Mouse (Mus musculus) stomach, embryonic 14.5 days (tissue): ENCODE results near the gene Msrb3. TPM values are rescaled to one million over a fixed set of nuclear protein-coding genes. Genes with fewer than 3 reads are reported as not detected.

Experiments used
- ATAC-seq: fragments of 200-750 bp; cut with Nextera tagmentation; 2 replicates; pipeline ENCODE4 v1.8.0; 2017; ENCODE audit warnings: low read depth, moderate TSS enrichment; ENCODE audit not compliant: insufficient number of reproducible peaks, insufficient read depth, low FRiP score
- H3K27ac ChIP-seq: fragments of 300-500 bp; sonication (generic); 2 replicates; pipeline ENCODE4 v1.5.1; 2014; ENCODE audit warnings: mild to moderate bottlenecking, low read length, moderate library complexity, mixed read lengths
- H3K27me3 ChIP-seq: fragments of 300-500 bp; sonication (generic); 2 replicates; pipeline ENCODE4 v1.6.1; 2014; ENCODE audit warnings: low read length, control low read depth, mixed read lengths; ENCODE audit not compliant: control insufficient read depth, insufficient read depth
- H3K36me3 ChIP-seq: fragments of 300-500 bp; sonication (generic); 2 replicates; pipeline ENCODE4 v1.6.1; 2014; ENCODE audit warnings: mild to moderate bottlenecking, control low read depth, low read length, moderate library complexity, mixed read lengths; ENCODE audit not compliant: control insufficient read depth, insufficient read depth
- H3K4me1 ChIP-seq: fragments of 300-500 bp; sonication (generic); 2 replicates; pipeline ENCODE4 v1.6.1; 2014; ENCODE audit warnings: low read length, control low read depth, mixed read lengths; ENCODE audit not compliant: control insufficient read depth, insufficient read depth
- H3K4me2 ChIP-seq: fragments of 300-500 bp; sonication (generic); replicated peaks from 2 replicates; pipeline ENCODE4 v1.6.1; 2014; ENCODE audit warnings: low read depth, low read length, control low read depth
- H3K4me3 ChIP-seq: fragments of 300-500 bp; sonication (generic); 2 replicates; pipeline ENCODE4 v1.5.1; 2014; ENCODE audit warnings: low read depth, low read length, control low read depth
- H3K9ac ChIP-seq: fragments of 300-500 bp; sonication (generic); replicated peaks from 2 replicates; pipeline ENCODE4 v1.6.1; 2014; ENCODE audit warnings: low read depth, mild to moderate bottlenecking, control low read depth, low read length, moderate library complexity, mixed read lengths
- H3K9me3 ChIP-seq: fragments of 300-500 bp; sonication (generic); 2 replicates; pipeline ENCODE4 v1.6.1; 2016; ENCODE audit warnings: low read depth, low read length, control low read depth; ENCODE audit not compliant: control insufficient read depth
- WGBS: fragments of 180-500 bp; shearing (Covaris S2); extraction: QIAGEN DNeasy Blood & Tissue Kit; methylation state at CpG from one replicate; pipeline ENCODE4 v1.1.7; 2014; 5-methylcytosine and 5-hydroxymethylcytosine counted together
- polyA plus RNA-seq: library from polyadenylated mRNA; unstranded; fragments of >200 nt; fragmentation: Nextera tagmentation; extraction: Ambion mirVana; gene quantifications from 2 replicates; pipeline ENCODE4 v1.2.1, GENCODE M21; 2014

Gene Msrb3
- polyA plus RNA-seq, 1 experiment from 2014 or later: 33.3 TPM

DNA sequence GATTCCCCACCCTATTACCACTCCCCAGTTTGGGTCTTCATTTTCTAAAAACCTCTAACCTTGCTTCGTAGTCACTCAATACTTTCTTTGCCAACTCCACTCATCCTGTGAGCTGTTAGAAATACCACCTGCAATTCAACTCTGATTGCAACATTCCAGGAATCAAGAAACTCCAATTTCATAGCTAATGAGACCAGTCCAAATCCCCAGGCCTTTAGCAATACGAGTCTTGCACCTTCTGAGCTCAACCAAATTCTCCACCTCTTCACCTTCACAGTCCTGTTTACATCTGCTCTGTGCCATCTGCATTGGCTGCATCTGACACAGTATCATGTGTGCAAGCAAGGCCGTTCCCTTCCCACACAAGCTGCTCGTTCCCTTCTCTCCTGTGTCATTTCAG is 5.0 kb downstream of the Msrb3 start:
- Histone ChIP-seq H3K4me2 (no peak overlapping the region), H3K4me3 (no peak overlapping the region), H3K9ac (no peak overlapping the region), H3K27me3 (no peaks in the 10 kb centered on the region), H3K4me1 (peaks cover 7% of the 10 kb centered on the region; the same call in 1 of the 2 replicates), H3K27ac (no peak overlapping the region; the same call in 1 of the 2 replicates), H3K9me3 (no peaks in the 10 kb centered on the region), H3K36me3 (no peaks in the 10 kb centered on the region)
- 63% methylated on average over 4 of the region's 4 CpGs for WGBS
- no peak for ATAC-seq

DNA sequence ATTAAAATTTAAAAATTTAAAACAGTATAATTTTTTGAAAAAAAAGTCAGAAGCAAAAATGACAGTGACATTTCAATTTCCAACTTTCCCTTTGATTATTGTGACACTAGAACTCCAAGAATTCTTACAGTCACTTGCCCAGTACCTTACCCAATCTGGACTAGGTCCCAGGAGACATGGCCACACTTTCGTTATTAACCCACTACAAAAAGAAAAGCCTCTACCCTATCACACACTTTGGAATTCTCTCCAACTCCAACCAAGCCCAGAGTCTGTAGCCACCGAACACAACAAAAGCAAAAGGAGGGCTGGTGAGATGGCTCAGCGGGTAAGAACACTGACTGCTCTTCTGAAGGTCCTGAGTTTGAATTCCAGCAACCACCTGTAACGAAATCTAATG is 7.8 kb downstream of the Msrb3 start:
- no peak overlapping the region for H3K4me2 ChIP-seq
- no peak for ATAC-seq
- H3K9ac ChIP-seq: no peak overlapping the region
- WGBS: 97% methylated on average over 4 of the region's 4 CpGs
- H3K27me3 ChIP-seq: no peaks in the 10 kb centered on the region
- no peaks in the 10 kb centered on the region for H3K9me3 ChIP-seq
- H3K4me1 ChIP-seq: peaks cover 3% of the 10 kb centered on the region; the same call in 1 of the 2 replicates
- H3K36me3 ChIP-seq: no peaks in the 10 kb centered on the region
- no peak overlapping the region for H3K4me3 ChIP-seq
- H3K27ac ChIP-seq: no peak overlapping the region

DNA sequence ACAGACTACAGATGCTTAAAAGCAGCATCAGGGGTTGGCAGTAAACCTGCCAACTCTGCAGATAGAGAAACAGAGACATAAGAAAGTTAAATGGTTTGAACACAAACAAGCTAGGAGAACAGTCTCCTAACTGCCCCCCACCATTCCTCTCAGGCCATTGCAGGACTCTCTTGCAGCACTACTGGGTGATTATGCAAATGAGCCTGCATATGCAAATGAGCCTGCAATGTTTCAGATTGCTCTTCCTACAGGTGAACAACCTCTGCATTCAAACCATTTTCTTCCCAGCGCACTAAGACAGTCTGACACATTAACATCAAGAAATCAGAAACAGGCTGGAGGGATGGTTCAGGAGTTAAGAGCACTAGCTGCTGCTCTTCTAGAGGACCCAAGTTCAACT is 8.3 kb downstream of the Msrb3 start:
- no peak overlapping the region for H3K4me3 ChIP-seq
- no peaks in the 10 kb centered on the region for H3K27me3 ChIP-seq
- H3K36me3 ChIP-seq: no peaks in the 10 kb centered on the region
- WGBS: 96% methylated on average over 1 of the region's 1 CpGs
- no peaks in the 10 kb centered on the region for H3K4me1 ChIP-seq
- ATAC-seq: no peak
- H3K9ac ChIP-seq: no peak overlapping the region
- H3K27ac ChIP-seq: no peak overlapping the region
- no peaks in the 10 kb centered on the region for H3K9me3 ChIP-seq
- H3K4me2 ChIP-seq: no peak overlapping the region

DNA sequence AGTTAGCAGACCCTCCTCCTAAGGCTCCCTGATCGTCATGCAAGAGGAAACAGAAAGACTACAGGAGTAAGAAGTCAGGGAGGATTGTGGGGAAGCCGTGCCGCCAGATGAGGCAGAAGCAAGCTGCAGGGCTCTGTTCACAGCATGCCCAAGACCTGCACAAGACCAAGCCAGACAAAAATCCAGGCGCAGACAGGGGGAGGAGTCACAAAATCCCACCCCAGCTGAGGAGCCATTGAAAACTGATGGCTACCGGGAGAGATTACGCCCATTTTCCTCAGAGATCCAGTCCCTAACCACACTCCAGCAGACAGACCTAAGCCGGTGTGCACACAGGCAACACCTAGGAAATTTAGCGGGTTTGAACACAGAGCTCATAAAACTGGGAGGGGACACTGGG is 10.4 kb downstream of the Msrb3 start:
- WGBS: 91% methylated on average over 8 of the region's 8 CpGs
- H3K4me3 ChIP-seq: no peak overlapping the region
- no peak overlapping the region for H3K4me2 ChIP-seq
- H3K9me3 ChIP-seq: no peaks in the 10 kb centered on the region
- no peak overlapping the region for H3K27ac ChIP-seq
- no peak overlapping the region for H3K9ac ChIP-seq
- H3K27me3 ChIP-seq: no peaks in the 10 kb centered on the region
- no peaks in the 10 kb centered on the region for H3K4me1 ChIP-seq
- no peaks in the 10 kb centered on the region for H3K36me3 ChIP-seq
- ATAC-seq: no peak

DNA sequence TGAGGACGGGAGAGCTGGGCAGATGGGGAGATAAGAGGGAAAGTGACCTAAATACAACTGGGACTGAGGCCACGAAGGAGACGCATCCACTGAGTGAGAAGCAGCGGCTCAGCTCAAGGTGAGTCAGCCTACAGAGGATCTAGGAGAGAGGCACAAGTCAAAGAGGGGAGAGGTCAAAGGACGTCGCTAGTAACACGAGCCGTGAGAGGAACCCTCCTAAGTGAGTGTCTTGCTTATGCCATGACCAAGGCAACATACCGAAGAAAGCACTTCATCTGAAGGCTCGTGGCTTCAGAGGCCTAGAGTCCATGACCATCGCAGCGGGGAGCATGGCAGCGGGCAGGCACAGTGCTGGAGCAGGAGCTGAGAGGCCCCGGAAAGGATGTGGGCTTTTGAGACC is 14.7 kb downstream of the Msrb3 start:
- ATAC-seq: no peak
- Histone ChIP-seq H3K4me3 (no peak overlapping the region), H3K9me3 (no peaks in the 10 kb centered on the region), H3K36me3 (no peaks in the 10 kb centered on the region), H3K4me2 (no peak overlapping the region), H3K27ac (no peak overlapping the region), H3K9ac (no peak overlapping the region), H3K27me3 (no peaks in the 10 kb centered on the region), H3K4me1 (peaks cover 4% of the 10 kb centered on the region; the same call in 1 of the 2 replicates)
- 85% methylated on average over 14 of the region's 14 CpGs for WGBS

DNA sequence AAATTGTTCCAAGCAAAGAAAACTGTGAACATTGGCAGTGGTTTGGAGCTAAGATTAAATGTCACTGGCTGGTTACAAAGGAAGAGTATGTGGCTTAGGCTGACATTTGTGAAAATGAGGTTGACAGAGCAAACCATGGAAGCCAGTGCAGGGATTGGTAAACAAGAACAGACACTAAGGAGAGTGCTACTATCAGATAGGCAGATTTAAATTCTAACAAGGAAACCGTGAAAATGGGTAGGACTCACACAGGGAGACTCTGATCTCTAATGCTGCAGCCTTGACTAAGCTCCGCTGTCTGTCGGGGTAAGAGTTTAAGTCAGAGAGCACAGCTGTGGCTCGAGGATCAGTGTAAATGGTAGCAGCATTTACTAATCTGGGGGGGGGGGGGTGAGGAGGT is 15.2 kb downstream of the Msrb3 start:
- Histone ChIP-seq H3K9ac (no peak overlapping the region), H3K4me1 (peaks cover 4% of the 10 kb centered on the region; the same call in 1 of the 2 replicates), H3K4me2 (no peak overlapping the region), H3K27ac (no peak overlapping the region), H3K4me3 (no peak overlapping the region), H3K9me3 (no peaks in the 10 kb centered on the region), H3K36me3 (no peaks in the 10 kb centered on the region), H3K27me3 (no peaks in the 10 kb centered on the region)
- no peak for ATAC-seq
- 63% methylated on average over 4 of the region's 4 CpGs for WGBS

DNA sequence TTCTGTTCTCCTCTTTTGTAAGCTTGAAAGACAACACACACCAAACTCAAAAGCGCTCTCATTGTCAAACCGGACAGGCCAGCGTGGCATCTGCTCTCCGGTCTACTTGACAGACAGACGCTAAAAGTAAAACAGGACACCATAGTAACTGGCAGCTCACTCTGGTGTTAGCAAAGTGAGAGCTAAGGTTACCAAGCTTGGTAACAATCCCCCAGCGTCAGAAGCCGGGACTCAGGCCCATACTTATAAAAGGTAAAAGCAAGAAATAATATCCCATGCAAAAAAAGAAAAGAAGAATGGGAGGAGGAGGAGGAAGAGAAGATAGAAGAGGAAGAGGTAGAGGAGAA is 15.9 kb downstream of the Msrb3 start:
- Histone ChIP-seq H3K9ac (no peak overlapping the region), H3K27ac (no peak overlapping the region; the same call in 1 of the 2 replicates), H3K9me3 (no peaks in the 10 kb centered on the region), H3K36me3 (no peaks in the 10 kb centered on the region), H3K27me3 (no peaks in the 10 kb centered on the region), H3K4me1 (peaks cover 4% of the 10 kb centered on the region; the same call in 1 of the 2 replicates), H3K4me3 (peak overlapping the region; percentile 17; the same call in 1 of the 2 replicates), H3K4me2 (peak overlapping the region; percentile 44)
- no peak for ATAC-seq
- 4% methylated on average over 7 of the region's 7 CpGs for WGBS

DNA sequence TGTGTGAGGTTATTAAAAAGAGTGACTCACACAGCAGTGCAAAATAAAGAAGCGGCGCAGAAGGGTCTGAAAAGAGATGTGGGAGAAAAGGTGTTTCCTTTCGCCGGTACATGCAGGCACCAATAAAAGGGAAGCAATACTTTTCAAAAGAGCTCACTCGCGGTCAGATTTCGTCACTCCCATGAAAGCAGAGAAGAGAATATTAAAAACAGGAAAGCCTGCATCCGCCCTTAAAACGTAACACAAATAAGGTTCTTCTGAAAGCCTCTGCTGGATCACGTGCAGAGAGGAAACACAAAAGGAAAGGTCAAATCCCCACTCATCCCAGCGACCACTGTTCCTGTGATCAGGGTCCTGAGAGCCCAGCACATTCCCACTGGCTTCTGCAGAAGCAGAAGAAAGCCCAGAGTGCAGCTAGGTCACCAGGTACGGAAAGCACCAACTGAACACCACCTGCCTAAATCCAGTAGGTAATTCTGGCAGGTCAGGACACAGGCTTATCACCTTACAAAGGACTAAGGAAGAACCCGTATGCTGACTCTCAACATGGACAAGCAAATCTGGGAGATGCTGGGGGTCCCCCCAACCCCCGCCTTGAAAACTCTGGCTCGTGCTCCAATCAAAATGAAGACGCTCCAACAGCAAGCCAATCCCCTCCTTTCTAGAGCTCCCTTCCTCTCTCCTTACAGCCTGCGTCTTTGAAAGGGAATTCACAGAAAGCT is 16.4 kb downstream of the Msrb3 start:
- H3K36me3 ChIP-seq: no peaks in the 10 kb centered on the region
- ATAC-seq: peak; percentile 61; the same call in 1 of the 2 replicates
- H3K27me3 ChIP-seq: no peaks in the 10 kb centered on the region
- WGBS: 19% methylated on average over 17 of the region's 17 CpGs
- H3K4me3 ChIP-seq: peak overlapping the region; percentile 17
- H3K4me1 ChIP-seq: peaks cover 4% of the 10 kb centered on the region; the same call in 1 of the 2 replicates
- peak overlapping the region; percentile 44 for H3K4me2 ChIP-seq
- no peaks in the 10 kb centered on the region for H3K9me3 ChIP-seq
- no peak overlapping the region for H3K9ac ChIP-seq
- H3K27ac ChIP-seq: peak overlapping the region; percentile 30
